30 mouse cellular contexts compared by ENCODE assay signal in the genomic region with DNA sequence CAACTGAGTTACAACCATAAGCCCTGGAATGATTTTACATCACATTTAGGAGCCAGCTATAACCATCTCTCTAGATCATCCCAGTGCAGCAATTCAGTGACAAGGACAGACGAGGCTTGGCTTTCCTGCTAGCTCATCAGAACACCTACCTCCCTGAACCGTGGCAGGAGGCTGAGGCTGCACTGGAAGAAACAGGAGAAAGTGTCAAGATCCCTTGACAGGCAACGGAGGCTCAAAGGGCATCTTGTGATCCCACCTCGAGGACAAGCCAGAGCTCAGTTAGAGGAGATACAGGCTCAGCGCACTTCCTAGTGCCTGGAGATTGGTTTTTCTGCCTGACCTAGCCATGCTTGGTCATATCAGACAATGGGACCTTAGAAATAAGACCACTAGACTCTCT. TPM values are rescaled to one million over a fixed set of nuclear protein-coding genes. Genes with fewer than 3 reads are reported as not detected.
A peak's percentile ranks its signal among the peaks of the same experiment; 100 is the strongest.
DNase-seq lines count a peak whose midpoint lies in the region; ATAC-seq and TF ChIP-seq lines count a peak whose summit lies in the region.
"Had no signal": no experiment of that assay in that cellular context is flagged by ENCODE, and none has a peak within 500 bp of the region (broad histone marks: within the 10 kb centered on the region; RNA-seq: fewer than 3 reads in every experiment).

No protein-coding gene starts in this region.

- TF ChIP-seq EP300 in liver, embryonic 14.5 days (IDR thresholded peaks at IDR 0.05; ENCODE audit: low read depth) = no peak

- ATAC-seq in kidney, embryonic 16.5 days (ENCODE audit: low FRiP score, low TSS enrichment) = no peak
- ATAC-seq in liver, embryonic 14.5 days (ENCODE audit: insufficient read depth) = no peak
- ATAC-seq in midbrain, postnatal 0 days (ENCODE audit: low FRiP score) = no peak
- ATAC-seq: forebrain, embryonic 13.5 days; intestine, postnatal 0 days; lung, postnatal 0 days had no signal

- H3K4me3 ChIP-seq in kidney, embryonic 16.5 days (ENCODE audit: low read length) = no peak overlapping the region
- no peak overlapping the region for H3K4me3 ChIP-seq in liver, embryonic 14.5 days (ENCODE audit: insufficient read depth in 1 of 2, low read depth in 2 of 2, low read length in 2 of 2)
- H3K4me3 ChIP-seq in midbrain, postnatal 0 days (ENCODE audit: low read depth, low read length) = no peak overlapping the region
- H3K4me3 ChIP-seq: embryonic facial prominence, embryonic 13.5 days; forebrain, embryonic 13.5 days; heart, embryonic 12.5 days; midbrain, embryonic 12.5 days; neural tube, embryonic 13.5 days had no signal

- no peak for TF ChIP-seq CTCF in liver, embryonic 14.5 days (IDR thresholded peaks at IDR 0.05; ENCODE audit: low read depth)
- TF ChIP-seq CTCF in midbrain, postnatal 0 days (IDR thresholded peaks at IDR 0.05) = no peak

- H3K4me2 ChIP-seq in kidney, embryonic 16.5 days (replicated peaks; ENCODE audit: low read depth, low read length) = no peak overlapping the region
- H3K4me2 ChIP-seq in liver, embryonic 14.5 days (ENCODE audit: low read depth) = peak overlapping the region; percentile 61
- H3K4me2 ChIP-seq in midbrain, postnatal 0 days (ENCODE audit: low read depth, low read length, poor library complexity, severe bottlenecking) = no peak overlapping the region
- H3K4me2 ChIP-seq: embryonic facial prominence, embryonic 13.5 days; forebrain, embryonic 13.5 days; heart, embryonic 12.5 days; hindbrain, embryonic 14.5 days; midbrain, embryonic 12.5 days; neural tube, embryonic 13.5 days had no signal

- DNase-seq in kidney, adult 11 months = peak; percentile 35
- DNase-seq in kidney, postnatal 36 days = peak; percentile 42 to 44
- no peak for DNase-seq in kidney, postnatal 10 days
- no peak for DNase-seq in liver, embryonic 14.5 days (ENCODE audit: low read depth in 3 of 3, low spot score in 3 of 3)
- no peak for DNase-seq in frontal cortex, postnatal 36 days (ENCODE audit: low spot score in 2 of 2)
- DNase-seq in midbrain, postnatal 0 days (ENCODE audit: low spot score) = no peak
- DNase-seq: adrenal gland, postnatal 36 days; cerebellum, adult 18-20 months; cerebellum, postnatal 10 days; gastrocnemius, postnatal 36 days; heart, adult 18-20 months; heart, postnatal 10 days; lung, adult 18-20 months; lung, postnatal 4 days; right cerebral cortex, postnatal 4 days; thymus, postnatal 14 days had no signal

- H3K4me1 ChIP-seq in kidney, embryonic 16.5 days (ENCODE audit: insufficient read depth, low read length) = peaks cover 7% of the 10 kb centered on the region; the same call in 1 of the 2 replicates
- peaks cover 66 to 74% of the 10 kb centered on the region in 2 experiments for H3K4me1 ChIP-seq in liver, embryonic 14.5 days (replicated peaks; ENCODE audit: control insufficient read depth in 2 of 2, insufficient read depth in 2 of 2, low read length in 1 of 2)
- no peaks in the 10 kb centered on the region for H3K4me1 ChIP-seq in midbrain, postnatal 0 days (ENCODE audit: insufficient read depth, low read length)
- H3K4me1 ChIP-seq: embryonic facial prominence, embryonic 13.5 days; forebrain, embryonic 13.5 days; midbrain, embryonic 12.5 days had no signal

- H3K9me3 ChIP-seq in kidney, embryonic 16.5 days (ENCODE audit: low read length) = no peaks in the 10 kb centered on the region
- H3K9me3 ChIP-seq in liver, embryonic 14.5 days (ENCODE audit: control insufficient read depth, low read length) = no peaks in the 10 kb centered on the region
- H3K9me3 ChIP-seq in midbrain, postnatal 0 days (ENCODE audit: low read length) = no peaks in the 10 kb centered on the region
- H3K9me3 ChIP-seq: embryonic facial prominence, embryonic 13.5 days; forebrain, embryonic 13.5 days; heart, embryonic 12.5 days; megakaryocyte, embryonic 14.5 days; midbrain, embryonic 12.5 days; neural tube, embryonic 13.5 days had no signal

- H3K36me3 ChIP-seq in kidney, embryonic 16.5 days (ENCODE audit: insufficient read depth, low read length) = no peaks in the 10 kb centered on the region; the same call in 1 of the 2 replicates
- peaks cover 77% of the 10 kb centered on the region for H3K36me3 ChIP-seq in liver, embryonic 14.5 days (replicated peaks; ENCODE audit: control insufficient read depth, insufficient read depth, low read depth)
- no peaks in the 10 kb centered on the region for H3K36me3 ChIP-seq in midbrain, postnatal 0 days (ENCODE audit: insufficient read depth, low read length)

- 78% methylated on average over 5 of the region's 5 CpGs for WGBS in kidney, embryonic 16.5 days
- WGBS in liver, embryonic 14.5 days (ENCODE audit: insufficient replicate concordance) = 77% methylated on average over 5 of the region's 5 CpGs
- WGBS in midbrain, postnatal 0 days = 92% methylated on average over 5 of the region's 5 CpGs

- H3K27ac ChIP-seq in kidney, embryonic 16.5 days (ENCODE audit: low read length) = no peak overlapping the region
- peak overlapping the region; percentile 82 for H3K27ac ChIP-seq in liver, embryonic 14.5 days
- no peak overlapping the region for H3K27ac ChIP-seq in midbrain, postnatal 0 days (ENCODE audit: low read depth, low read length)
- H3K27ac ChIP-seq: embryonic facial prominence, embryonic 13.5 days; forebrain, embryonic 13.5 days; hindbrain, embryonic 14.5 days; midbrain, embryonic 12.5 days; neural tube, embryonic 13.5 days had no signal

- no peaks in the 10 kb centered on the region for H3K27me3 ChIP-seq in kidney, embryonic 16.5 days (ENCODE audit: insufficient read depth, low read length)
- H3K27me3 ChIP-seq in liver, embryonic 14.5 days (ENCODE audit: control insufficient read depth, insufficient read depth, low read length) = no peaks in the 10 kb centered on the region
- no peaks in the 10 kb centered on the region for H3K27me3 ChIP-seq in midbrain, postnatal 0 days (ENCODE audit: insufficient read depth, low read length)
- H3K27me3 ChIP-seq: embryonic facial prominence, embryonic 13.5 days; forebrain, embryonic 13.5 days; heart, embryonic 12.5 days; megakaryocyte, embryonic 14.5 days; midbrain, embryonic 12.5 days; neural tube, embryonic 13.5 days had no signal

- H3K9ac ChIP-seq in kidney, embryonic 16.5 days (replicated peaks; ENCODE audit: low read length) = no peak overlapping the region
- no peak overlapping the region; the same call in 1 of the 2 replicates for H3K9ac ChIP-seq in liver, embryonic 14.5 days (replicated peaks)
- no peak overlapping the region for H3K9ac ChIP-seq in midbrain, postnatal 0 days (replicated peaks; ENCODE audit: low read length, poor library complexity, severe bottlenecking)
- H3K9ac ChIP-seq: forebrain, embryonic 13.5 days; heart, embryonic 12.5 days; hindbrain, embryonic 14.5 days; midbrain, embryonic 12.5 days; neural tube, embryonic 13.5 days had no signal

RNA-seq across cellular contexts. Expression of a gene that starts 14.6 kb away (rescaled TPM):
- polyA plus RNA-seq in kidney, embryonic 16.5 days (2015; fragmentation: Nextera tagmentation; extraction: Ambion mirVana) = 10.7 and 13.3 TPM in 2 replicates
- polyA plus RNA-seq in liver, embryonic 14.5 days (2012; rRNA removed) = 57.2 and 60.6 TPM in 2 replicates
- 37.0 and 42.0 TPM in 2 replicates for polyA plus RNA-seq in liver, embryonic 14.5 days (2014; fragmentation: Nextera tagmentation; extraction: Ambion mirVana)
- 13.4 and 13.5 TPM in 2 replicates for total RNA-seq in midbrain, postnatal 0 days (2014; rRNA removed)
- polyA plus RNA-seq in midbrain, postnatal 0 days (2015; fragmentation: Nextera tagmentation; extraction: Ambion mirVana) = 4.8 and 6.4 TPM in 2 replicates

RNA-seq across cellular contexts. Expression of a gene that starts 15.0 kb away (rescaled TPM):
- polyA plus RNA-seq in kidney, embryonic 16.5 days (2015; fragmentation: Nextera tagmentation; extraction: Ambion mirVana) = 0.21 and 0.24 TPM in 2 replicates
- 0.04 and 0.06 TPM in 2 replicates for polyA plus RNA-seq in liver, embryonic 14.5 days (2012; rRNA removed)
- polyA plus RNA-seq in liver, embryonic 14.5 days (2014; fragmentation: Nextera tagmentation; extraction: Ambion mirVana) = 0.06 TPM in 1 of 2 replicates, not detected in the other
- 0.14 and 0.16 TPM in 2 replicates for total RNA-seq in midbrain, postnatal 0 days (2014; rRNA removed)
- 0.62 and 0.88 TPM in 2 replicates for polyA plus RNA-seq in midbrain, postnatal 0 days (2015; fragmentation: Nextera tagmentation; extraction: Ambion mirVana)
- total RNA-seq: adrenal gland, adult 18-20 months; adrenal gland, postnatal 36 days; common myeloid progenitor, adult 5-6 weeks; gastrocnemius, postnatal 36 days; heart, adult 18-20 months; heart, postnatal 10 days; hematopoietic stem cell, adult 5-6 weeks had no signal
- polyA plus RNA-seq: intestine, postnatal 0 days; urinary bladder, adult 2 months had no signal

RNA-seq across cellular contexts. Expression of a gene that starts 40.6 kb away (rescaled TPM):
- 44.7 and 46.3 TPM in 2 replicates for polyA plus RNA-seq in kidney, embryonic 16.5 days (2015; fragmentation: Nextera tagmentation; extraction: Ambion mirVana)
- 24.6 and 25.4 TPM in 2 replicates for polyA plus RNA-seq in liver, embryonic 14.5 days (2012; rRNA removed)
- 15.0 and 18.2 TPM in 2 replicates for polyA plus RNA-seq in liver, embryonic 14.5 days (2014; fragmentation: Nextera tagmentation; extraction: Ambion mirVana)
- total RNA-seq in midbrain, postnatal 0 days (2014; rRNA removed) = 44.8 and 48.6 TPM in 2 replicates
- 45.2 and 48.7 TPM in 2 replicates for polyA plus RNA-seq in midbrain, postnatal 0 days (2015; fragmentation: Nextera tagmentation; extraction: Ambion mirVana)

RNA-seq across cellular contexts. Expression of a gene that starts 42.4 kb away (rescaled TPM):
- 65.2 and 66.1 TPM in 2 replicates for polyA plus RNA-seq in kidney, embryonic 16.5 days (2015; fragmentation: Nextera tagmentation; extraction: Ambion mirVana)
- 26.2 TPM in 2 replicates for polyA plus RNA-seq in liver, embryonic 14.5 days (2012; rRNA removed)
- 25.5 and 29.5 TPM in 2 replicates for polyA plus RNA-seq in liver, embryonic 14.5 days (2014; fragmentation: Nextera tagmentation; extraction: Ambion mirVana)
- total RNA-seq in midbrain, postnatal 0 days (2014; rRNA removed) = 52.0 and 80.1 TPM in 2 replicates
- 40.1 and 42.9 TPM in 2 replicates for polyA plus RNA-seq in midbrain, postnatal 0 days (2015; fragmentation: Nextera tagmentation; extraction: Ambion mirVana)

RNA-seq across cellular contexts. Expression of a gene that starts 47.9 kb away (rescaled TPM):
- 186 and 242 TPM in 2 replicates for polyA plus RNA-seq in kidney, embryonic 16.5 days (2015; fragmentation: Nextera tagmentation; extraction: Ambion mirVana)
- 40.5 and 83.2 TPM in 2 replicates for polyA plus RNA-seq in liver, embryonic 14.5 days (2012; rRNA removed)
- polyA plus RNA-seq in liver, embryonic 14.5 days (2014; fragmentation: Nextera tagmentation; extraction: Ambion mirVana) = 139 TPM in 2 replicates
- total RNA-seq in midbrain, postnatal 0 days (2014; rRNA removed) = 60.7 and 65.2 TPM in 2 replicates
- 109 and 137 TPM in 2 replicates for polyA plus RNA-seq in midbrain, postnatal 0 days (2015; fragmentation: Nextera tagmentation; extraction: Ambion mirVana)

Comparison
In these comparisons a context has a peak if more than half of its experiments do, and no peak if none do; other contexts are left out.
1. DNase-seq: peak in kidney, adult 11 months (single experiment) and kidney, postnatal 36 days (2 of 2); none in kidney, postnatal 10 days (single experiment), liver, embryonic 14.5 days (0 of 3), frontal cortex, postnatal 36 days (0 of 2) and midbrain, postnatal 0 days (single experiment).